ENCODE assay signal across 20 mouse cellular contexts in the genomic region with DNA sequence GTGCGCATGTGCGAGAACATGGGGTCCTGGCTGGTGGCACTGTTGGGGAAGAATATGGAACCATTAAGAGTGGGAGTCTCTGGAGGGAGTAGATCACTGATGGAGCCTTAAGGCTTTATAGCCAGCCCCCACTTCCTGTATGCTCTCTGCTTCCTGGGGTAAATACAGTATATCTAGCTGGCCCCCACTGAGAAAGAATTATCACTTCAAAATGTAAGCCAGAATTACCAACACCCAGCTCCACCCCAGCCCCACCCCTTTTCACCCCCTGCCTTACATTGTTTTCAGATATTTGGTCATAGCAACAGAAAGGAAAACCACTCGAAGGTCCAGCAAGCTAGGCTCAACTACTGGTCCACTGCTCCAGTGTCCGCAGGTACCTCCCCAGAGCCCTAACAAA. TPM values are rescaled to one million over a fixed set of nuclear protein-coding genes. Genes with fewer than 3 reads are reported as not detected.
DNase-seq lines count a peak whose midpoint lies in the region; ATAC-seq lines count a peak whose summit lies in the region.
"Had no signal": no experiment of that assay in that cellular context is flagged by ENCODE, and none has a peak within 500 bp of the region (broad histone marks: within the 10 kb centered on the region; RNA-seq: fewer than 3 reads in every experiment).

No protein-coding gene starts in this region.

- H3K4me2 ChIP-seq in midbrain, embryonic 11.5 days: no peak overlapping the region
- no peak overlapping the region for H3K4me2 ChIP-seq in midbrain, embryonic 14.5 days (ENCODE audit: low read length)
- no peak overlapping the region for H3K4me2 ChIP-seq in embryonic facial prominence, embryonic 15.5 days (replicated peaks)
- H3K4me2 ChIP-seq in liver, embryonic 13.5 days: peak overlapping the region; percentile 10; the same call in 1 of the 2 replicates
- H3K4me2 ChIP-seq: forebrain, embryonic 12.5 days; heart, embryonic 11.5 days; heart, embryonic 15.5 days; hindbrain, embryonic 14.5 days had no signal

- no peak overlapping the region for H3K27ac ChIP-seq in midbrain, embryonic 11.5 days (ENCODE audit: low read depth, low read length)
- H3K27ac ChIP-seq in midbrain, embryonic 14.5 days (replicated peaks; ENCODE audit: low read depth, low read length): no peak overlapping the region
- 0 out of 2 replicates have a peak overlapping the region, but pooled peaks have one; percentile 1 for H3K27ac ChIP-seq in embryonic facial prominence, embryonic 15.5 days (replicated peaks)
- no peak overlapping the region for H3K27ac ChIP-seq in liver, embryonic 13.5 days
- H3K27ac ChIP-seq: forebrain, embryonic 12.5 days; heart, embryonic 15.5 days; hindbrain, embryonic 10.5 days; hindbrain, embryonic 14.5 days had no signal

- DNase-seq in midbrain, embryonic 11.5 days (ENCODE audit: low spot score, missing footprints): peak; percentile 31
- no peak for DNase-seq in midbrain, embryonic 14.5 days
- no peak for DNase-seq in liver, embryonic 13.5 days
- no peak for DNase-seq in left cerebral cortex, adult 11 months (ENCODE audit: low spot score)
- no peak for DNase-seq in thymus, postnatal 14 days
- DNase-seq: adrenal gland, postnatal 14 days; cerebellum, adult 18-20 months; cerebellum, postnatal 10 days; heart, adult 18-20 months had no signal

- H3K27me3 ChIP-seq in midbrain, embryonic 11.5 days (ENCODE audit: control insufficient read depth, insufficient read depth, low read length): no peaks in the 10 kb centered on the region
- no peaks in the 10 kb centered on the region for H3K27me3 ChIP-seq in midbrain, embryonic 14.5 days (ENCODE audit: control insufficient read depth, insufficient read depth, low read length)
- no peaks in the 10 kb centered on the region for H3K27me3 ChIP-seq in embryonic facial prominence, embryonic 15.5 days
- no peaks in the 10 kb centered on the region for H3K27me3 ChIP-seq in liver, embryonic 13.5 days
- H3K27me3 ChIP-seq: CH12.LX; forebrain, embryonic 12.5 days; heart, embryonic 15.5 days; Patski had no signal

- H3K9me3 ChIP-seq in midbrain, embryonic 11.5 days (ENCODE audit: control insufficient read depth, low read length): peaks cover 3% of the 10 kb centered on the region; the same call in 1 of the 2 replicates
- H3K9me3 ChIP-seq in midbrain, embryonic 14.5 days (ENCODE audit: control insufficient read depth, low read length): no peaks in the 10 kb centered on the region
- no peaks in the 10 kb centered on the region for H3K9me3 ChIP-seq in embryonic facial prominence, embryonic 15.5 days (replicated peaks)
- peaks cover 6% of the 10 kb centered on the region for H3K9me3 ChIP-seq in liver, embryonic 13.5 days (replicated peaks)
- H3K9me3 ChIP-seq: heart, embryonic 15.5 days had no signal

- no peaks in the 10 kb centered on the region; the same call in 1 of the 2 replicates for H3K4me1 ChIP-seq in midbrain, embryonic 11.5 days (ENCODE audit: control insufficient read depth, insufficient read depth, low read length)
- H3K4me1 ChIP-seq in midbrain, embryonic 14.5 days (ENCODE audit: control insufficient read depth, insufficient read depth, low read length): peaks cover 6% of the 10 kb centered on the region; the same call in 1 of the 2 replicates
- peaks cover 13% of the 10 kb centered on the region; the same call in 1 of the 2 replicates for H3K4me1 ChIP-seq in embryonic facial prominence, embryonic 15.5 days
- H3K4me1 ChIP-seq in liver, embryonic 13.5 days (replicated peaks): peaks cover 22% of the 10 kb centered on the region
- H3K4me1 ChIP-seq: heart, embryonic 15.5 days had no signal

- WGBS in midbrain, embryonic 11.5 days: 87% methylated on average over 4 of the region's 4 CpGs
- WGBS in midbrain, embryonic 14.5 days: 90% methylated on average over 4 of the region's 4 CpGs
- WGBS in embryonic facial prominence, embryonic 15.5 days: 87% methylated on average over 4 of the region's 4 CpGs
- 75% methylated on average over 4 of the region's 4 CpGs for WGBS in liver, embryonic 13.5 days (ENCODE audit: insufficient replicate concordance)

- ATAC-seq in midbrain, embryonic 11.5 days (ENCODE audit: low FRiP score): no peak
- no peak for ATAC-seq in midbrain, embryonic 14.5 days (ENCODE audit: low FRiP score, low TSS enrichment)
- no peak for ATAC-seq in embryonic facial prominence, embryonic 15.5 days (ENCODE audit: insufficient number of reproducible peaks, low FRiP score, low TSS enrichment, low read depth)
- ATAC-seq in liver, embryonic 13.5 days (ENCODE audit: low read depth): peak; percentile 67
- 0 out of 2 replicates have a peak, but pooled peaks have one; percentile 16 for ATAC-seq in megakaryocyte-erythroid progenitor cell, adult 5-6 weeks (replicated peaks; ENCODE audit: low FRiP score, low TSS enrichment, poor library complexity, severe bottlenecking)
- ATAC-seq: activated CD4-positive, CD25-positive, alpha-beta regulatory T cell, adult 4 months; forebrain, embryonic 16.5 days; Patski had no signal

- no peaks in the 10 kb centered on the region for H3K36me3 ChIP-seq in midbrain, embryonic 11.5 days (ENCODE audit: control insufficient read depth, insufficient read depth, low read length)
- peaks cover 27% of the 10 kb centered on the region for H3K36me3 ChIP-seq in midbrain, embryonic 14.5 days (ENCODE audit: control insufficient read depth, insufficient read depth, low read length)
- peaks cover 10% of the 10 kb centered on the region; the same call in 1 of the 2 replicates for H3K36me3 ChIP-seq in embryonic facial prominence, embryonic 15.5 days
- peaks cover 10% of the 10 kb centered on the region for H3K36me3 ChIP-seq in liver, embryonic 13.5 days

- H3K9ac ChIP-seq in midbrain, embryonic 11.5 days (ENCODE audit: low read length): no peak overlapping the region
- no peak overlapping the region for H3K9ac ChIP-seq in midbrain, embryonic 14.5 days (replicated peaks; ENCODE audit: low read length)
- no peak overlapping the region for H3K9ac ChIP-seq in embryonic facial prominence, embryonic 15.5 days
- no peak overlapping the region for H3K9ac ChIP-seq in liver, embryonic 13.5 days
- H3K9ac ChIP-seq: forebrain, embryonic 12.5 days; heart, embryonic 15.5 days; hindbrain, embryonic 14.5 days had no signal

- H3K4me3 ChIP-seq in midbrain, embryonic 11.5 days (ENCODE audit: low read depth, low read length): no peak overlapping the region
- H3K4me3 ChIP-seq in midbrain, embryonic 14.5 days (replicated peaks; ENCODE audit: low read depth, low read length): no peak overlapping the region
- no peak overlapping the region for H3K4me3 ChIP-seq in embryonic facial prominence, embryonic 15.5 days (replicated peaks)
- H3K4me3 ChIP-seq in liver, embryonic 13.5 days (replicated peaks): no peak overlapping the region
- H3K4me3 ChIP-seq: forebrain, embryonic 12.5 days; heart, embryonic 15.5 days; hindbrain, embryonic 10.5 days had no signal

RNA-seq across cellular contexts. Expression of gene Morc3, which starts 43.5 kb away (rescaled TPM):
- 27.7 and 29.6 TPM in 2 replicates for polyA plus RNA-seq in midbrain, embryonic 11.5 days (2014; fragmentation: Nextera tagmentation; extraction: Ambion mirVana)
- 36.6 and 37.1 TPM in 2 replicates for polyA plus RNA-seq in midbrain, embryonic 14.5 days (2014; fragmentation: Nextera tagmentation; extraction: Ambion mirVana)
- polyA plus RNA-seq in embryonic facial prominence, embryonic 15.5 days (2015; fragmentation: Nextera tagmentation; extraction: Ambion mirVana): 30.5 and 33.2 TPM in 2 replicates
- polyA plus RNA-seq in liver, embryonic 13.5 days (2015; fragmentation: Nextera tagmentation; extraction: Ambion mirVana): 19.1 and 22.3 TPM in 2 replicates
- total RNA-seq in megakaryocyte-erythroid progenitor cell, adult 5-6 weeks (2014; fragmentation: Nextera tagmentation): 59.5 and 86.0 TPM in 2 replicates
- total RNA-seq in megakaryocyte-erythroid progenitor cell, adult 5-6 weeks (2017): 137 and 163 TPM in 2 replicates

Comparison
In these comparisons a context has a peak if more than half of its experiments do, and no peak if none do; other contexts are left out.
1. ATAC-seq: peak in liver, embryonic 13.5 days (single experiment) and megakaryocyte-erythroid progenitor cell, adult 5-6 weeks (single experiment); none in midbrain, embryonic 11.5 days (single experiment), midbrain, embryonic 14.5 days (single experiment) and embryonic facial prominence, embryonic 15.5 days (single experiment).